Mouse (Mus musculus): ENCODE results near the gene B3gnt2.

DNA sequence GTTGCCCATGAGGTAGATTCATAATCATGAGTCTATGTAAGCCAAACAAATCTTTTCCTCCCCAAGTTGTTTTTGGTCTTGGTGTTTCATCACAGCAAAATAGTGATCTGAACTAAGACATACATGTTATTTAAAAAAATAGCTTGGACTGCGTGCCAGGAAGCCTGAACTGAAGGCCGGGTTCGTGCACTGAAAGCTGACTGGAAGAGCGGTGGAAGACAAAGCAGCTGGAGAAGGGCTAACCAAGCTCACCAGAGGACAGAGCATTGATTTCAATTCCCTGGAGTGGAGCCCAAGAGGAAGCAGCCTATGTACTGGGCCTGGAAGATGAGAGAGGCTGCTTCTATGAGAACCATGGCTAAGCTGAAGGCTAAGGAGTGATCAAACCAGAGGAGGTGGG is 26.2 kb upstream of the B3gnt2 start:
- no peak for TF ChIP-seq CTCF (IDR thresholded peaks at IDR 0.05; ENCODE audit: low read depth, low read length)
- TF ChIP-seq POLR2A (IDR thresholded peaks at IDR 0.05; ENCODE audit: borderline replicate concordance, low read depth, low read length), result no peak
